Mouse (Mus musculus) adrenal gland, postnatal 36 days (tissue): ENCODE results near the gene Mfng. TPM values are rescaled to one million over a fixed set of nuclear protein-coding genes. Genes with fewer than 3 reads are reported as not detected.
A peak's percentile ranks its signal among the peaks of the same experiment; 100 is the strongest.

Source experiments
- DNase-seq, 2 experiments: peaks; one replicate each; pipeline ENCODE4 v3.0.0; 2021; ENCODE audit warnings: mixed read lengths in 1 of 2
- total RNA-seq, 2 experiments: library from RNA; stranded (reverse); gene quantifications; 2 replicates each; pipeline ENCODE4 v1.2.3; 2021

Mfng gene
- total RNA-seq, 2 experiments from 2014 or later: 12.3 to 16.7 TPM

DNA sequence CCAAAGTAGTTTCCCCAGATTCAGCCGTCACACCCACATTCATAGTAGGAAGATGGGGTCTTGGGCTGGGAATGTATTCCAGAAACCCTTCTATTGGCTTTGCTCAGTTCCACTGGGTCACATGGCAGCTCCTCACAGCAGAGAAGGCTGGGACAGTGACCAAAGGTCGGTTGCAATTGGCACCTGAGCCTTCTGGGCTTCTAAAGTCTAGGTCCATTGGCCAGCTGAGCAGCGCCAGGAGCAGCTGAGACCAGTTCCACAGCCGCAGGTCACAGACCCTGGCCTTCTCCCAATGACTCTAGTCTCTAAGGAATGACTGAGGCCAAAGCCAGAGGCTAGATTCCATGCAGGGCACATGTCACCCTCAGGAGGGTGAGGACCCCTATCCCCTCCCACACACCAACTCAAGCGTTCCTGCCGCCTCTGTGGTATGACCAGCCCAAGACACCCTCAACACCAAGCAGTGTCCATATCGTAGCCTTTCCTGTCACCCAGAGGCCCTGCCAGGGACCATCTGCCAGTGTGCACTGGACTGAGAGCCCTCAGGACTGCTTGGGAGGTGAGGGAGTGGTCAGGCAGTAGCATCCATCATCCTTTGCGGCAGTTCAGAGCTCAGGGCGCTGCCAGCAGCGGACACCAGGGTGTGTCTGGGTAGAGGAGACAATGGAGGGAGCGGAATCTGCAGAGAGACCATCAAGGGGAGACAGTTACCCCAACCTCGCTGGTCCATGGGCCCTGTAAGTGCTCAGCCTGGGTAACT is 17.1 kb downstream of the Mfng start:
- DNase-seq: no peak

DNA sequence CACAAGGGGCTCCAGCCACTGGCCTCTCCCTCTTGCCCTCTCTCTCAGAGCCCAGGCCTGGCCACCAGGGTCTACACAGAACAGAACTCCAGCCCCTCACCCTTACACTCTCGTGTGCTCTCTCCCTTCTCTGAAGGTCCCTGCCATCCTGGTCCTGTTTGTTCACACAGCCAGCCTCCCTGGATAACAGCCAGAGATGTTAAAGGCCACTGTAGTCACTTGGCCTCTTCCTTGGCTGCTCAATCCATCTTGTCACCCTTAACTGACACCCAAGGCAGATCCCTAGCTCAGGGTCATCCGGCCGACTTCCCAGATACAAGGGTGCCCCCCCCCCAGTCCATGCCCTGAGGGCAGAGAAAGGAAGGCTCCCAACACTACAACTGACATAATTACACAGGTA is 18.0 kb downstream of the Mfng start:
- peak; percentile 32 to 39 for DNase-seq

- no peak for DNase-seq
Measured at GRCm38 (mm10) chr15:78754144-78754543, 19.1 kb downstream of the Mfng start.

- no peak for DNase-seq
Measured at GRCm38 (mm10) chr15:78752991-78753390, 20.3 kb downstream of the Mfng start.

DNA sequence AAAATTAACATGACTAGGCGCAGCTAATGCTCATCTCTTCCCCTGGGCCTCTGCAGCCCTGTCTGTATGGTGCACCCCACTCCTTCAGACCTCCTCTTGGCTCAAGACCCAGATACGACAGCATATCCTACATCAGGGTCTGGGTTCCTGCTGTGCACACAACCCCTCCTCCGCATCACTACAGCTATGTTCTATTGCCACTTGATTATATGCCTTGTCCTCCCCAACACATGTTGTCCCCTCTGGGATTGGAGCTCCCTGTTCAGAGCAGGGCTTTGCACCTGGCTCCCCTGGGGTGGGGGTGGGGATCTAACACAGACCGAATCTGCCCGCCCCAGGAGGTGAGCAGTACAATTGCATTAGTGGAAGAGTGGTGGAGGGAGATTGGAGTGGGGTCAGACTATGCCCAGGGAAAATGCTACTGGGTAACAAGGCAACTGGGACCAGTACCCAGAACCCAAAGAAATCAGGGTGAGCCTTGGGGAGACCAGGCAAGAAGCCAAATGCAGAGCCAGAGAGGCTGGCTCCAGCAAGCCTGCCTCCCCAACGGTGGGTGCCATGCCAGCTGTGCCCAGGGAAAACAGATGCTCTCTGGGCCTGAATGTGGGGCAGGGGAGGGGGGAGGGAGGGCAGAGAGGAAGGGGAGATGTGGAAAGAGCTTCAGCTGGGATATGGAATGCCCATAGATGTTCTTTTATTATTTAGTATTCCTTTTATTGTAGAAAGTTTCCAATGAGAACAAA is 22.5 kb downstream of the Mfng start:
- no peak for DNase-seq

DNA sequence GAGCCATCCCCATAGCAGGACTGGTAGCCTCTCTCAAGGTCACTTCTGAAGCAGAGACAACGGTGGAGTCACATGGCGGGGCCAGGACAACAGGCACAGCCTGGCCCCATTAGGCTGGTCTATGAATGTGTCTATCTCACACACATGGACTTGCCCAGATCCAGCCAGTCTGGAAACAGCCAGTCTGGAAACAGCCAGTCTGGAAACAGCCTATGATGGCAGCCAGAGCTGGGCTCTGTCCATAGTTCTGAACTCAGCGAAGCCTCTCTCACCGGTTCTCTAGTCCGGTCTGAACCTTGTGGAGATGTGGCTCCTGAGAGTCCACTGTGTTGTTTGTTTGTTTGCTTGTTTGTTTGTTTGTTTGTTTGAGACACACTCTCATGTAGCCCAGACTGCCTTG is 23.4 kb downstream of the Mfng start:
- DNase-seq: peak; percentile 52 to 63

- peak; percentile 79 to 81 for DNase-seq
Measured at GRCm38 (mm10) chr15:78744206-78744605, 29.1 kb downstream of the Mfng start.

- DNase-seq: no peak
Measured at GRCm38 (mm10) chr15:78742831-78743230, 30.4 kb downstream of the Mfng start.

DNA sequence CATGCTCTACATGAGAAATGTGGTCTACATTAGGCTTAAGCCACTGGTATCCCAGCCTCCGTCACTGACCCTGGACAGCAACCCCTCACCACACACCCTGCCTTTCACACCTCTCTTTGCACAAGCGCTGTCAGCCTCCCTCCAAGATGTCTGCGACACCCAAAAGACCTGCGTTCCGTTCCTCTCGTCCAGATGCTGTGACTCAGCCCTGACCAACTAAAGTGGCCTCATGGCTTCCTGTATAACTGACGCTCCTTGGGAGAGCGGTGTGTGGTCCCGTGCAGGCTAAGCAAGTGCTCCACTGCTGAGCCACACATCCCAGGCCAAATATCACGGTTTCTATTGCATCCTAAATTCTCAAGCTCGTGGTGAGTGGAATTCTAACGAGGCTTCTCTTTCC is 32.6 kb downstream of the Mfng start:
- no peak for DNase-seq

- DNase-seq: no peak
Measured at GRCm38 (mm10) chr15:78737146-78737545, 36.1 kb downstream of the Mfng start.

DNA sequence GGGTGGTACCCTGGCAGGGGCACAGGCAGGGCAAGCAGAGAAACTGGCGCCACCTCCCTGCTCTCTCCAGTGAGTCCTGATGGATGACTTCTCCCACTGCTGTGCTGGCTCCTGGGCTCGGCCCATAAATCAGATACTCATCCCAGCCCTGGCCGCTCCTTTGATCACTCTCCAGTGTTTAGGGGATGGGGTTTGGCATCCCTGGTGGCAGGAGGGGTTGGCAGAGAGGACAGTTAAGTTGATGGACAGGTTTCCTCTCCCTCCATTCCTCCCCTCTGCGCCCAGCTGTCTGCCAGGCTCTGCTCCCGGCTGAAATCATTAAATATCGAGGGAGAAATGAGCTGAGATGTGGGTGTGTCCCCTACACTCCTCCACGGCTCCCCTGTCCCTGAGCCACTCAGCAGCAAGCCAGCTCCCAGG is 36.6 kb downstream of the Mfng start:
- DNase-seq: peak; percentile 52 to 56

DNA sequence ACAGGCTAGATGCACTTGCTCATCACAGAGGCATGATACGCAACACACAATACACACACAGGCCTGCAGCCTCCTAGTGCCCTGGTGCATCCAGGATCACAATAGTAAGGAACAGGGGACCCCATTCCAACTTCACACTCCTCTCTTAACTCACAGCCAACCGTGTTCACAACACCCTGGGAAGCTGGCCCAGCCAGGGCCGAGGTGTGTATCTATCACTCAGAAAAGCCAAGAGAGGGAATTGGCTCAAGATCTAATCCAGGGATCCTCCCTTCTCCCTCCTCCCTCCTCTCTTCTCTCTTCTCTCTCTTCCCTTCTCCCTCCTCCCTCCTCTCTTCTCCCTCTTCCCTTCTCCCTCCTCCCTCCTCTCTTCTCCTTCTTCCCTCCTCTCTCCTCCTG is 37.1 kb downstream of the Mfng start:
- DNase-seq: no peak

- no peak for DNase-seq
Measured at GRCm38 (mm10) chr15:78735431-78736180, 37.7 kb downstream of the Mfng start.

- DNase-seq: no peak
Measured at GRCm38 (mm10) chr15:78731830-78732229, 41.4 kb downstream of the Mfng start.

DNA sequence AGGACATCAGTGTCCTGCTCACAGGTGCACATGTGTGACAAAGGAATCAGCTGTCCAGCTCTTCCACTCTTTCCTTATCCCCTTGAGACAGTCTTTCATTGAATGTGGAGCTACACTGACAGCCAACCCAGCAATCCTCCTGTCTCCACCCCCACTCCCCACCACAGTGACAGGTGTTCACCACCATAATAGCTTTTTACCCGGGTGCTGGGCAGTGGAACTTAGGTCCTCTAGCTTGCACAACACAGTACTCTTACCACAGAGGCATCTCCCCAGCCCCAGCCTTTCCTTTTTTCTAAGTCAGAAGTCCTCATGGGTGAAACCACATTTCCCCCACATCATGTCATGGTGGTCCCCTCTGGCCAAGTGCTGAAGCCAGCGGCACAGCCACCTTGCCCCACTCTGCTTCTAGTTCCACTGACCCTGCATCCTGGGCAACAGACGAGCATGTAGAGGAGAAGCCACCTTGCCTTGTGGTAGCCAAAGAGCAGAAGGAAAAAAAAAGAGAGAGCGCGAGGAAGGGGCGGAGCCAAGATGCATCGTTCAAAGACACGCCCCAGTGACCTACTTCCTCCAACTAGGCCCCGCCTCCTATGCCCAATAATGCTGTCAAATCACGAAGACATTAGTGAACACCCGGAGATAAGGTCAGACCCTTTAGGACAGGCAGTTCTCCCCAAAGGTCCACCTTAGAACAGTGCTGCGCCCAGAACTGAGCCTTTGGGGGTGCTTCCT is 42.8 kb downstream of the Mfng start:
- no peak for DNase-seq

DNA sequence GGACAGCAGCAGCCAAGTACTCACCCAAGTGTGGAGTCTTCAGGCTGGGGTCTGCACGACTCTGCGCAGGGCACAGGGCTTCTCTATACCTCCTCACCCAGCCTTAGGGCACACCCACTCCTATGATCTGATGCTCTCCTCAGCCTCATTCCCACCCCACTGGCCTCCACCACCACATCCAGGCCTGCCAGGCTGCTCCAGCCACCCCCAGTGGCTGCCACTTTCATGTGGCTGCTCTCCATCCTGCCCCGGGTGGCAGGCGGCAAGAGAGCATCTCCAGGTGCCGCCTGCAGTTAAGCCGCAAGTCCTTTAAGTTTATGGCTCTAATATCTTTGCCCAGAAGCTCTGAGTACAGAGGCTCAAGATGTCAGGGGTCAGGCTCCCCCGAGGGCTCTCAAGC is 46.6 kb downstream of the Mfng start:
- no peak for DNase-seq

DNA sequence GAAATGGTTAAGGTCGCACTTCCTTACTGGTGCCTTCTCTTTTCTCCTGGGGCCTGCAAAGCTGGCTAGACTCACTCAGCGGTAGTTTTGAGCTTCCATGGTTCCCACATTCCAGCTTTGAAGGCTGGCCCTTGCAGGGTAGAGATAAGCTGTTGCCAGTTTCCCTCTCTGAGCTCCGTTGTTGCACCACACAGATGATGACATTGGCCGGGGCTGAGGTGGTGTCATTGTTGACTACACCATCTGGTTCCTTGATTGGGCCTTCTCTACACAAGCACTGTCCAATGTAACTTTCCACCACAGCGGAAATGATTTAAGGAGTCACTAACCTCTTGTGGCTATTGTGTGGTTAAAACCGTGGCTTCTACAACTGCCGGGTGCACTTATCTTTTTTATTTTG is 52.7 kb downstream of the Mfng start:
- DNase-seq: peak; percentile 60 to 86

DNA sequence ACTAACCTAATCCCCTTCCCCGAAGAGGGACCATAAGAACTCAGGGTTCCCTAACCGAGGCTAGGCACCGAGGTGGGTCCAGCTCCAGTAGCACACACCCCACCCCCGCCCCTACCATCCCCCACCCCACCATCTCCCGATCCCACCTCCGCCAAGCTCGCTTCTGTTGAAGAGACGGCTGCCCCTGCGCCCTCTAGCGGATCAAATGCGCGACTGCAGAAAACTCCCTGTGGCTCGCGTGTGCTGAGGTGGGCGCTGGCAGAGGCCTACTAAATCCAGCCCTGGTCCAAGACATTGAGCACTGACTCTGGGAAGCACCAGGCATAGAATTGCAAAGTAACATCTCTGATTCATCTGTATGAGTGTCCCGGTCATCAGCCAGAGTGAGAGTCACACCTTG is 53.2 kb downstream of the Mfng start:
- peak; percentile 63 to 79 for DNase-seq

- no peak for DNase-seq
Measured at GRCm38 (mm10) chr15:78719416-78719815, 53.9 kb downstream of the Mfng start.

DNA sequence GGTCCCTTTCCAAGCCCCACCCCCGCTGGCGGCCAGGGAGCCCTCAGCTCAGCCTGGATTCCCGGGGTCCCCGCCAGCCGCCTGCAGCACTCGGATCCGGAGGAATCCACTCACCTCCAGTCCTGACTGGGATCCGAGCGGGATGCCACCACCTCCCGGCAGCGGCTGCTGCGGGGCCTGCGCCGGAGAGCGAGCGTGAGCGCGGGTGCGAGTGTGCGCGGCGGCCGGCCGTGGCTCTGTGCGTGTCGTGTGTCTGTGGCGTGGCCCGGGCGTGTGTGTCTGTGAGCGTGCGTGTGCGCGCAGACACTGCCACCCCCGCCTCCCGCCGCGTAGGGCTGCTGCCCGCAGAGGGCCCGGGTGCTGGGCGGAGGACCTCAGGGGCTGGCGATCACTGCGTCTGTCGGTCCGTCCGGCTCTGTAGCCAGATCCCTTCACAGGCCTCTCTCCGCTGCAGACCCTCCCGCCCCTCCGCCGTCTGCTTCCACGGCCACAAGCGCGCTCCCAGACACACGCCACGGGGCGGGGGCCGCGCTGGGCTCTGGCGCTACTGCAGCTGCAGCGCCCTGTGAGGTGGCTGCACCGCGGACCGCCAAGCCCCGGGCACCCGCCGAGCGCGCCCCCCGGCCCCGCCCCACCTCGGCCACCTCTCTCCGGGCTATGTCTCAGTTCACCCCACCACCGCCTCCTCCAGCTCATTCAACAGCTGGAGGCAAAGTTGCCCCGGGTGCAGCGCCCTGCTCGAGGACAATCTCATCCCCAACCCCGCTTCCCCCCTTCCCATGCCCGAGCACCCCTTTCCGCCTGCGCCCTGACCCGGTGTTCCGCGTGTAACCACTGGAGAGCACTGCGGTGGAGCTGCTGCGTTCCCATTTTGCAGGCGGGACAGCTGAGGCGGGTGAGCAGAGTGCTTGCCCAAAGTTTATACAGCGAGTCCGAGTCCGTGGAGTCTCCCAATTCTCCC is 54.7 kb downstream of the Mfng start, which contains the start of gene Elfn2:
Gene Elfn2 (minus strand): TSS at position 482 of the 961 bp plus-strand sequence.
- peak in 1 of 2 experiments; percentile 12 for DNase-seq

GRCm38 (mm10) chr15:78716936-78717335 is 56.3 kb downstream of the Mfng start:
- no peak for DNase-seq
